Mouse (Mus musculus) hindbrain, postnatal 0 days (tissue): ENCODE results near the gene Dusp16. TPM values are rescaled to one million over a fixed set of nuclear protein-coding genes. Genes with fewer than 3 reads are reported as not detected.

Source experiments
- ATAC-seq: fragments of 200-750 bp; cut with Nextera tagmentation; 2 replicates; pipeline ENCODE4 v1.8.0; 2017; ENCODE audit warnings: mild to moderate bottlenecking, moderate TSS enrichment, moderate library complexity
- DNase-seq: peaks from one replicate; pipeline ENCODE4 v3.0.0-alpha.2; 2015; ENCODE audit warnings: low spot score
- H3K27ac ChIP-seq: fragments of 300-500 bp; sonication (generic); 2 replicates; pipeline ENCODE4 v1.5.1; 2014; ENCODE audit warnings: mild to moderate bottlenecking
- H3K27me3 ChIP-seq: fragments of 300-500 bp; sonication (generic); 2 replicates; pipeline ENCODE4 v1.6.1; 2014; ENCODE audit warnings: low read length, mixed read lengths; ENCODE audit not compliant: insufficient read depth
- H3K36me3 ChIP-seq: fragments of 300-500 bp; sonication (generic); 2 replicates; pipeline ENCODE4 v1.6.1; 2014; ENCODE audit warnings: low read length, mixed read lengths; ENCODE audit not compliant: insufficient read depth
- H3K4me1 ChIP-seq: fragments of 300-500 bp; sonication (generic); 2 replicates; pipeline ENCODE4 v1.6.1; 2014; ENCODE audit warnings: antibody characterized with exemption, low read length, mixed read lengths; ENCODE audit not compliant: insufficient read depth
- H3K4me2 ChIP-seq: fragments of 300-500 bp; sonication (generic); 2 replicates; pipeline ENCODE4 v1.6.1; 2014; ENCODE audit warnings: low read depth, mild to moderate bottlenecking, low read length, moderate library complexity, mixed read lengths
- H3K4me3 ChIP-seq: fragments of 300-500 bp; sonication (generic); 2 replicates; pipeline ENCODE4 v1.5.1; 2014; ENCODE audit warnings: low read length
- H3K9ac ChIP-seq: fragments of 300-500 bp; sonication (generic); replicated peaks from 2 replicates; pipeline ENCODE4 v1.6.1; 2014; ENCODE audit warnings: mild to moderate bottlenecking, low read length, moderate library complexity, mixed read lengths
- H3K9me3 ChIP-seq: fragments of 300-500 bp; sonication (generic); 2 replicates; pipeline ENCODE4 v1.6.1; 2016; ENCODE audit warnings: low read length, mixed read lengths
- CTCF ChIP-seq: IDR thresholded peaks from 2 replicates; pipeline ENCODE4 v1.5.1; 2016; ENCODE audit warnings: antibody characterized with exemption, control low read depth, low read depth
- WGBS: fragments of 180-500 bp; shearing (Covaris S2); extraction: QIAGEN DNeasy Blood & Tissue Kit; methylation state at CpG from one replicate; pipeline ENCODE4 v1.1.7; 2014; 5-methylcytosine and 5-hydroxymethylcytosine counted together
- polyA plus RNA-seq: library from polyadenylated mRNA; unstranded; fragments of >200 nt; fragmentation: Nextera tagmentation; extraction: Ambion mirVana; gene quantifications from 2 replicates; pipeline ENCODE4 v1.2.1, GENCODE M21; 2015
- total RNA-seq: library from RNA; depleted of rRNA; stranded (reverse); fragments of >200 nt; gene quantifications from 2 replicates; pipeline ENCODE4 v1.2.3, GENCODE M21; 2014; rRNA removed

The Dusp16 gene
- 6.3 and 7.8 TPM in 2 replicates for total RNA-seq
- polyA plus RNA-seq: 4.1 and 4.5 TPM in 2 replicates

DNA sequence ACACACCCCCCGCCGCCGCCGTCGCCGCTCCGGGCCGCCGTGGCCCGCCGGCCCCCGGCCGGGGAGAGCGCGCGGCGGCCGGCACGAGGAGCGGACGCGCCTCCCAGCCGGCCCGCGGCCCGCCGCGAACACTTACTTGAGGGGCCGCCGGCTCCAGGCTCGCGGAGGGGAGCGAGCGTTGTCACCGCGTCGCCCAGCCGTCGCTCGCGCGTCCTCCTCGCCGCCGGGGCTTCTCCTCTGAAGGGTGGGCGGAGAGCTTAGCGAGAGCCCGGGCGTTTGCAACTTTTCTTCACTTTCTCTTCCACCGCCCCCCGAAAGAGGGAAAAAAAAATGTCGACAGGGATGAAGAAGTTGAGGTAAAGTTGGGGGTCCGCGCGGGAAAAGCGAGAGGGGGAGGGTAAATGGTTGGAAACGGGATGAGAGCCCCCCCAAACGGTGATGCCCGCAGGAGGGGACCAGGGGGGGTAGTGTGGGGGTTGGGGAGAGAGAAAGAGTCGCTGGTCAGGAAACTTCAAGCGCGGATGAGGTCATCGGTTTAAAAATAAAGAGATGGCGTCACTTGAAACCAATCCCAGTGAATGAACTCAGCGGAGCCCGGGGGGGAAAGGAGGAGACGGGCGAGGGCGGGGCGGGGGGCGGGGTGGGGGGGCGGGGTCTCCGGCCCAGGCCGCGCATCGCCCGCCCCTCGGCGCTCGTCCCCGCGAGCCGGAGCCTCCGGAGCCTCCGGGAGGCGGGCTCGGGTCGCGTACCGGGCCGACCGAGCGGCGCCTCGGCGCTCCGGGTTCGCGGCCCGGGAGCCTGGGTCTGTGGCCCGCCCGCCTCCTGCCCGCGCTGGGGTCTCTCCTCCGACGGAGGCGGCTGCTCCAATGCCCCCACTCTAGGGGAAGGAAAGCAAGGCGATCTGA is at the start of gene Dusp16:
Gene Dusp16, minus strand, starts transcription at position 485 of the 905 bp plus-strand sequence.
- Histone ChIP-seq H3K9me3 (no peaks in the 10 kb centered on the region), H3K27ac (peak within 1 kb of the TSS; percentile 82), H3K4me1 (peaks cover 3% of the 10 kb centered on the region; the same call in 1 of the 2 replicates), H3K4me3 (peak within 1 kb of the TSS; percentile 76), H3K36me3 (no peaks in the 10 kb centered on the region), H3K4me2 (peak within 1 kb of the TSS; percentile 76), H3K9ac (peak within 1 kb of the TSS; percentile 77), H3K27me3 (no peaks in the 10 kb centered on the region)
- WGBS: under 1% methylated on average over 78 of the region's 108 CpGs
- ATAC-seq: peak; percentile 93
- DNase-seq: peak; percentile 94
- TF ChIP-seq CTCF: no peak

- ATAC-seq: no peak
Observed at GRCm38 (mm10) chr6:134840346-134840745, 47.9 kb upstream of the Dusp16 start.

GRCm38 (mm10) chr6:134838111-134838510 is 45.7 kb upstream of the Dusp16 start:
- Histone ChIP-seq H3K4me3 (no peak overlapping the region), H3K9ac (no peak overlapping the region), H3K4me1 (no peaks in the 10 kb centered on the region), H3K27ac (no peak overlapping the region), H3K9me3 (no peaks in the 10 kb centered on the region), H3K4me2 (no peak overlapping the region), H3K27me3 (no peaks in the 10 kb centered on the region), H3K36me3 (no peaks in the 10 kb centered on the region)
- ATAC-seq (no peak), DNase-seq (no peak)
- no peak for TF ChIP-seq CTCF
- 94% methylated on average over 4 of the region's 4 CpGs for WGBS

More at GRCm38 (mm10) chr6:134840346-134840745, 47.9 kb upstream of the Dusp16 start:
- H3K4me2 ChIP-seq: no peak overlapping the region
- no peaks in the 10 kb centered on the region for H3K4me1 ChIP-seq
- H3K27me3 ChIP-seq: no peaks in the 10 kb centered on the region
- no peak overlapping the region for H3K4me3 ChIP-seq
- no peaks in the 10 kb centered on the region for H3K36me3 ChIP-seq
- WGBS: 80% methylated on average over 2 of the region's 2 CpGs
- DNase-seq: no peak
- no peak for TF ChIP-seq CTCF
- H3K27ac ChIP-seq: no peak overlapping the region
- H3K9ac ChIP-seq: no peak overlapping the region
- no peaks in the 10 kb centered on the region for H3K9me3 ChIP-seq

DNA sequence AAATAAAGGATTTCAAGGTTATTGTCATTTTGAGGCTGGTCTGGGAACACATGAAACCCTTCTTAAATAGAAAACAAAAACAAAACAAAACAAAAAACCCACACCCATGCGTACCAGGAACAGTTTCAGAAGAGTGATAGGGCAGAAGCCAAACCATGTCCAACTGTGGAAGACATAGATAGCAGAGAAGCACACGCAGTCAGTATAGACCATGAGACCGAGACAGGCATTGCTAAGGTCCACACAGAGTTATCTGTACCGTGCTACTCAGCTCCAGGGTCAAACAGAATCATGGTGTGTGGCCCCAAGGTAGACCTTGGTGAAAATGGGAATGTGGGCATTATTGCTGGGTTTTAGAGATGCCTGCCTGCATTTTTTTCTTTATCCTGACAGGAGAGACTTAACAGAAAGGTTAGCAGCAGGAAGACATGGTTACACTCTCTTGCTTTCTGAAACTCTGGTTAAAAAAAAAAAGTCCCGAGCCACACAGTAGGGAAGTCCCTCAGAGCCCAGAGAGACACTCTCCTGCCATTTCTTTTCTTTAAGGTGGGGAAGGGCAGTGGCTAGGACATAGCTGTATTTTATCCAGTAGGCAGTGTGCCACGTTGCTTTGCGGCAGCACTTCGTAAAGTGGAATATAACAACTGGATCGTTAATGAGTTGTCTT is 42.3 kb upstream of the Dusp16 start:
- Histone ChIP-seq H3K27me3 (no peaks in the 10 kb centered on the region), H3K9me3 (no peaks in the 10 kb centered on the region), H3K4me2 (no peak overlapping the region), H3K4me3 (no peak overlapping the region), H3K9ac (no peak overlapping the region), H3K27ac (no peak overlapping the region), H3K36me3 (no peaks in the 10 kb centered on the region), H3K4me1 (no peaks in the 10 kb centered on the region)
- no peak for DNase-seq
- no peak for TF ChIP-seq CTCF
- no peak for ATAC-seq
- WGBS: 75% methylated on average over 9 of the region's 9 CpGs

GRCm38 (mm10) chr6:134830776-134831175 is 38.4 kb upstream of the Dusp16 start:
- no peak for ATAC-seq
- Histone ChIP-seq H3K4me1 (0 out of 2 replicates have a peak, but pooled peaks cover 3% of the 10 kb centered on the region), H3K9me3 (no peaks in the 10 kb centered on the region), H3K4me3 (peak overlapping the region; percentile 81), H3K36me3 (no peaks in the 10 kb centered on the region), H3K27me3 (no peaks in the 10 kb centered on the region), H3K27ac (peak overlapping the region; percentile 92), H3K4me2 (peak overlapping the region; percentile 77), H3K9ac (peak overlapping the region; percentile 83)
- WGBS: 3% methylated on average over 10 of the region's 10 CpGs
- peak; percentile 5 for DNase-seq
- no peak for TF ChIP-seq CTCF

GRCm38 (mm10) chr6:134829786-134830700 is 37.6 kb upstream of the Dusp16 start, which contains the start of gene Crebl2:
TSS of gene Crebl2 (plus strand) at chr6:134830154.
- peak; percentile 97 for ATAC-seq
- Histone ChIP-seq H3K9me3 (no peaks in the 10 kb centered on the region), H3K4me1 (0 out of 2 replicates have a peak, but pooled peaks cover 3% of the 10 kb centered on the region), H3K36me3 (no peaks in the 10 kb centered on the region), H3K9ac (peak within 1 kb of the TSS; percentile 83), H3K4me2 (peak within 1 kb of the TSS; percentile 77), H3K27me3 (no peaks in the 10 kb centered on the region), H3K27ac (peak within 1 kb of the TSS; percentile 92), H3K4me3 (peak within 1 kb of the TSS; percentile 81)
- under 1% methylated on average over 51 of the region's 58 CpGs for WGBS
- no peak; the same call in 1 of the 2 replicates for TF ChIP-seq CTCF
- DNase-seq: peak; percentile 100
